In the genomic region with DNA sequence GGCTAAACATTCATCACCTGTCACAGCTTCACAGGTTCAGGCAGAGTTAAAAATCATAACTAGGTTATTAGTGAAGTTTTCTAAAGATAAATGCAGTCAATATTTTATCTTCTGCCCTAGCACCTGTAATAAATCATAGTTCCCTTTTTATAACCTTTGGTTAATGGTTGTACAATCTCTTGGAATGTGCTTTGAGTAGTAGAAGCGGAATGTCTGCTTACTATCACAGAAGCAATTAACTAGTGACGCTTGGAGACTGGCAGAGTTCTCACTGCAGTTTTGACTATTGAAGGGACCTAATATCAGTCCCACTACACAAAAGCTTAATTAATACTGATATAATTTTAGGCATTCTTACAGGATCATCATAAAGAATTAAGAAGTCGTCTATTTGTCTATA, we compare ENCODE assay signal across 23 mouse cellular contexts. TPM values are rescaled to one million over a fixed set of nuclear protein-coding genes. Genes with fewer than 3 reads are reported as not detected.
DNase-seq lines count a peak whose midpoint lies in the region; ATAC-seq and TF ChIP-seq lines count a peak whose summit lies in the region.
"Had no signal": no experiment of that assay in that cellular context is flagged by ENCODE, and none has a peak within 500 bp of the region (broad histone marks: within the 10 kb centered on the region; RNA-seq: fewer than 3 reads in every experiment).

No protein-coding gene starts in this region.

- no peak for DNase-seq in intestine, embryonic 14.5 days (ENCODE audit: low spot score)
- DNase-seq in lung, postnatal 10 days, result no peak
- no peak for DNase-seq in T-cell, adult 2 months (ENCODE audit: low spot score)
- DNase-seq: adrenal gland, adult 8-10 months; adrenal gland, postnatal 14 days; adrenal gland, postnatal 36 days; cerebellum, adult 11-12 months; cerebellum, adult 2 months; cerebellum, adult 9-10 months; cerebellum, postnatal 10 days; cerebellum, postnatal 25 days; forebrain, postnatal 0 days had no signal

- H3K27ac ChIP-seq in intestine, embryonic 14.5 days (ENCODE audit: low read depth), result no peak overlapping the region
- no peak overlapping the region for H3K27ac ChIP-seq in intestine, embryonic 15.5 days
- H3K27ac ChIP-seq in intestine, postnatal 0 days (ENCODE audit: low read depth, low read length), result no peak overlapping the region
- H3K27ac ChIP-seq: embryonic facial prominence, embryonic 10.5 days; embryonic facial prominence, embryonic 12.5 days; forebrain, embryonic 13.5 days; forebrain, embryonic 15.5 days had no signal

- H3K27me3 ChIP-seq in intestine, embryonic 14.5 days (replicated peaks; ENCODE audit: control insufficient read depth, insufficient read depth, low read length), result no peaks in the 10 kb centered on the region
- no peaks in the 10 kb centered on the region for H3K27me3 ChIP-seq in intestine, embryonic 15.5 days (replicated peaks)
- H3K27me3 ChIP-seq in intestine, postnatal 0 days (replicated peaks; ENCODE audit: control insufficient read depth, insufficient read depth, low read length), result no peaks in the 10 kb centered on the region
- H3K27me3 ChIP-seq: embryonic facial prominence, embryonic 12.5 days; forebrain, embryonic 13.5 days; forebrain, embryonic 15.5 days had no signal

- H3K36me3 ChIP-seq in intestine, embryonic 14.5 days (ENCODE audit: control insufficient read depth, insufficient read depth, low read length), result no peaks in the 10 kb centered on the region
- H3K36me3 ChIP-seq in intestine, embryonic 15.5 days, result no peaks in the 10 kb centered on the region
- no peaks in the 10 kb centered on the region for H3K36me3 ChIP-seq in intestine, postnatal 0 days (ENCODE audit: control insufficient read depth, insufficient read depth)
- H3K36me3 ChIP-seq: embryonic facial prominence, embryonic 10.5 days; embryonic facial prominence, embryonic 12.5 days; forebrain, embryonic 15.5 days had no signal

- no peaks in the 10 kb centered on the region for H3K4me1 ChIP-seq in intestine, embryonic 14.5 days (replicated peaks; ENCODE audit: control insufficient read depth, insufficient read depth, low read length)
- no peaks in the 10 kb centered on the region for H3K4me1 ChIP-seq in intestine, embryonic 15.5 days (replicated peaks)
- H3K4me1 ChIP-seq in intestine, postnatal 0 days (replicated peaks; ENCODE audit: control insufficient read depth, insufficient read depth, low read length), result no peaks in the 10 kb centered on the region
- H3K4me1 ChIP-seq: embryonic facial prominence, embryonic 10.5 days; embryonic facial prominence, embryonic 12.5 days; forebrain, embryonic 13.5 days; forebrain, embryonic 15.5 days had no signal

- H3K4me3 ChIP-seq in intestine, embryonic 14.5 days (ENCODE audit: low read depth, low read length), result no peak overlapping the region
- no peak overlapping the region for H3K4me3 ChIP-seq in intestine, embryonic 15.5 days (replicated peaks)
- no peak overlapping the region for H3K4me3 ChIP-seq in intestine, postnatal 0 days (ENCODE audit: low read depth, low read length)
- H3K4me3 ChIP-seq: embryonic facial prominence, embryonic 10.5 days; embryonic facial prominence, embryonic 12.5 days; forebrain, embryonic 13.5 days; forebrain, embryonic 15.5 days had no signal

- H3K9me3 ChIP-seq in intestine, embryonic 14.5 days (ENCODE audit: control insufficient read depth, low read length), result no peaks in the 10 kb centered on the region
- H3K9me3 ChIP-seq in intestine, embryonic 15.5 days, result no peaks in the 10 kb centered on the region
- H3K9me3 ChIP-seq in intestine, postnatal 0 days (ENCODE audit: control insufficient read depth), result no peaks in the 10 kb centered on the region
- H3K9me3 ChIP-seq: embryonic facial prominence, embryonic 10.5 days; embryonic facial prominence, embryonic 12.5 days; forebrain, embryonic 13.5 days; forebrain, embryonic 15.5 days had no signal

- 42% methylated on average over 3 of the region's 3 CpGs for WGBS in intestine, embryonic 14.5 days
- WGBS in intestine, embryonic 15.5 days, result 43% methylated on average over 3 of the region's 3 CpGs
- WGBS in intestine, postnatal 0 days, result 24% methylated on average over 3 of the region's 3 CpGs

- H3K9ac ChIP-seq in intestine, embryonic 14.5 days (ENCODE audit: low read length), result no peak overlapping the region
- no peak overlapping the region for H3K9ac ChIP-seq in intestine, embryonic 15.5 days
- H3K9ac ChIP-seq in intestine, postnatal 0 days (ENCODE audit: low read depth, low read length), result no peak overlapping the region
- H3K9ac ChIP-seq: embryonic facial prominence, embryonic 12.5 days; forebrain, embryonic 13.5 days; forebrain, embryonic 15.5 days; forebrain, postnatal 0 days had no signal

- H3K4me2 ChIP-seq in intestine, embryonic 14.5 days (ENCODE audit: low read length), result no peak overlapping the region
- no peak overlapping the region for H3K4me2 ChIP-seq in intestine, embryonic 15.5 days (replicated peaks)
- H3K4me2 ChIP-seq in intestine, postnatal 0 days (replicated peaks; ENCODE audit: low read depth), result no peak overlapping the region
- H3K4me2 ChIP-seq: embryonic facial prominence, embryonic 12.5 days; forebrain, embryonic 13.5 days; forebrain, embryonic 15.5 days had no signal

- TF ChIP-seq CTCF in intestine, postnatal 0 days (IDR thresholded peaks at IDR 0.05; ENCODE audit: low read depth), result no peak

- ATAC-seq in intestine, embryonic 14.5 days (replicated peaks; ENCODE audit: low FRiP score, low TSS enrichment, low read depth), result peak; percentile 66; the same call in 1 of the 2 replicates
- peak; percentile 92 for ATAC-seq in intestine, embryonic 15.5 days
- peak; percentile 49; the same call in 1 of the 2 replicates for ATAC-seq in intestine, postnatal 0 days
- ATAC-seq: activated CD4-positive, CD25-positive, alpha-beta regulatory T cell, adult 4 months; forebrain, embryonic 13.5 days; forebrain, embryonic 15.5 days; forebrain, postnatal 0 days had no signal

RNA-seq across cellular contexts. Expression of gene Olfr827, which starts 10.8 kb away (rescaled TPM):
- not detected in 2 replicates for polyA plus RNA-seq in intestine, embryonic 14.5 days (2014; fragmentation: Nextera tagmentation; extraction: Ambion mirVana)
- polyA plus RNA-seq in intestine, embryonic 15.5 days (2015; fragmentation: Nextera tagmentation; extraction: Ambion mirVana), result not detected in 2 replicates
- polyA plus RNA-seq in intestine, postnatal 0 days (2015; fragmentation: Nextera tagmentation; extraction: Ambion mirVana), result not detected in 2 replicates
- polyA plus RNA-seq: activated CD4-positive, CD25-positive, alpha-beta regulatory T cell, adult 4 months; C2C12; cerebellum, adult 2 months; cortical plate, adult 2 months; embryonic facial prominence, embryonic 10.5 days; embryonic facial prominence, embryonic 12.5 days; embryonic facial prominence, embryonic 14.5 days; forebrain, embryonic 11.5 days; forebrain, embryonic 13.5 days; forebrain, embryonic 15.5 days; forebrain, postnatal 0 days had no signal

RNA-seq across cellular contexts. Expression of gene Olfr826, which starts 41.0 kb away (rescaled TPM):
- polyA plus RNA-seq in intestine, embryonic 14.5 days (2014; fragmentation: Nextera tagmentation; extraction: Ambion mirVana), result not detected in 2 replicates
- polyA plus RNA-seq in intestine, embryonic 15.5 days (2015; fragmentation: Nextera tagmentation; extraction: Ambion mirVana), result not detected in 2 replicates
- not detected in 2 replicates for polyA plus RNA-seq in intestine, postnatal 0 days (2015; fragmentation: Nextera tagmentation; extraction: Ambion mirVana)
- polyA plus RNA-seq: C2C12; cerebellum, adult 2 months; cortical plate, adult 2 months; embryonic facial prominence, embryonic 10.5 days; embryonic facial prominence, embryonic 12.5 days; embryonic facial prominence, embryonic 14.5 days; forebrain, embryonic 11.5 days; forebrain, embryonic 13.5 days; forebrain, embryonic 15.5 days; forebrain, postnatal 0 days had no signal

RNA-seq across cellular contexts. Expression of gene Neurod4, which starts 55.0 kb away (rescaled TPM):
- not detected in 2 replicates for polyA plus RNA-seq in intestine, embryonic 14.5 days (2014; fragmentation: Nextera tagmentation; extraction: Ambion mirVana)
- polyA plus RNA-seq in intestine, embryonic 15.5 days (2015; fragmentation: Nextera tagmentation; extraction: Ambion mirVana), result 0.04 and 0.05 TPM in 2 replicates
- not detected in 2 replicates for polyA plus RNA-seq in intestine, postnatal 0 days (2015; fragmentation: Nextera tagmentation; extraction: Ambion mirVana)
- polyA plus RNA-seq: C2C12 had no signal

RNA-seq across cellular contexts. Expression of gene Olfr825, which starts 58.5 kb away (rescaled TPM):
- not detected in 2 replicates for polyA plus RNA-seq in intestine, embryonic 14.5 days (2014; fragmentation: Nextera tagmentation; extraction: Ambion mirVana)
- not detected in 2 replicates for polyA plus RNA-seq in intestine, embryonic 15.5 days (2015; fragmentation: Nextera tagmentation; extraction: Ambion mirVana)
- not detected in 2 replicates for polyA plus RNA-seq in intestine, postnatal 0 days (2015; fragmentation: Nextera tagmentation; extraction: Ambion mirVana)
- polyA plus RNA-seq: activated CD4-positive, CD25-positive, alpha-beta regulatory T cell, adult 4 months; C2C12; cerebellum, adult 2 months; cortical plate, adult 2 months; embryonic facial prominence, embryonic 10.5 days; embryonic facial prominence, embryonic 12.5 days; embryonic facial prominence, embryonic 14.5 days; forebrain, embryonic 11.5 days; forebrain, embryonic 13.5 days; forebrain, embryonic 15.5 days; forebrain, postnatal 0 days had no signal
